Mouse (Mus musculus) gonadal fat pad, adult 2 months (tissue): ENCODE measurements at regions not wholly inside any gene's neighbourhood (a gene's known extent, or its start where the extent isn't known, plus 50 kb on each side); places are given as distances from the start of the nearest gene placed in this dataset.

Source experiments
- DNase-seq: peaks from one replicate; pipeline ENCODE4 v3.0.0-alpha.2; 2012; ENCODE audit warnings: low read depth

DNA sequence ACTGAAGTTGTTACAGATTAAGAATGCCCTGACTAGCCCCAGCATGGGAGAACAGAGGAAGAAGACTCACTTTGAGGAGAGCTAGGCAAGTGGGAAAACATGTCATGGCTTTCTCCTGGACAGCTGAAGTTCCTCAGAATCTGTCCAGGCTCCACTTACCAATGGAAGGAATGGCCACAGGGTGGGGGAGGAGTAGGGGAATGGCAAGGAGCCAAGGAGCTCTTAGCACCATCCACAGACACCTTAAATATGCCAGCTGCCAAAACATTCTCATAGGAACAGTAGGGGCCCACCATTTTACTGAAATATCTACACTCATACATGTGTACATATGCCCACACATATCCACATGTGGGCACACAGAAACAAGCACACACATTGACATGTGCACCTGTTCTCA is 134.9 kb upstream of the Nrp1 start:
- DNase-seq = no peak

DNA sequence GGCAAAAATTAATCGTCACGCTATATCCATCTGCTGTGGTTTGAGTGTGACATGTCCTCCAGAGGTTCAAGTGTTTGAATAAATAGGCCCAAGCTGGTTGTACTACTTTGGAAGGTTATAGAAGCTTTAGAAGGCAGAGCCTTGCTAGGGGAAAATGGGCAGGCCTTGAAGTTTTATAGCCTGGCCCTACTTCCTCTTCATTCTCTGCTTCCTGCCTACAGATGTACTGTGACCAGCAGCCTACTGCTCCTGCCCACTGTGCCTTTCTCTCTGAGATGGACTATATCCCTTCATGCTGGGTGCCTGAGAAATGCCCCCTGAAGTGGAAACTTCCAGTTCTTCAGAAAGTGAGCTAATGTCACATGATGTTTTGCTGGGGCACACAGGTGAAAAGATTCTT is 133.3 kb upstream of the Nrp1 start:
- no peak for DNase-seq

DNA sequence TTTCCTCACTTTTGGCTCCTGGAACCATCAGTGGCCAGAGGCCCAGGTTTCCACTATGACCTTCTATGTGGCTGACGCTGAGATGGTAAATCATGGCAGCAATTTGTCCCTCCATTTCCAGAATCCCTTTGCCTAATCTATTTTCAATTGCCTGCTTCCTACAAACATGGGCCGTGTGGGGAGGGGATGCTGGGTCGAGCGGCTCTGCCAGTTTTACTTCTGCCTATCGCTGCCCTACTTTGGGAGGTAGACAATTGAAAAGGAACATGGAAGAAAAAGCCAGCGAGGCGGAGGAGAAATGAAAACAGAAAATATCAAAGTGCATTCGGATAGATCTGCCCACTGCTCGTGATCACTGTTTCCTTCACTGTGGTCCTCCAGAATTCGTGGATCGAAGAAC is 123.3 kb upstream of the Nrp1 start:
- DNase-seq = no peak

DNA sequence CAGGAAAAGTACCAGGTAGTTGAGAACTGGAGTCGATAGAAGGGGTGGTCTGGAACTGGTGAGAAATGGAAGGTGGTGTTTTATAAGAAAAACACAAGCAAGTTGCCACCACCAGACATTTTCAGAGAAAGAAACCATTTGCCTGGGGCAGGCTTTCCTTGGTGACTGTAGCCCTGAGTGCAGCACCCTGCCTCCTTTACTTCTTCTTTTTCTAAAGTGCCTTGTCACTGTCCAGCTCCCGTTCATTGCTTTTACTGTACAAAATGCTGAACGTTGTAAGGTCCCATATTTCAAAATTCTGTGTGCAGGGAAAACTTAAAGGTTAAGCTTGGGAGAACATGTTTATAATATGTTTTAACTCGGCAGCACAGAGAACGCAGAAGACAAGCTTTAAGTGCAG is 122.9 kb upstream of the Nrp1 start:
- DNase-seq = no peak

DNA sequence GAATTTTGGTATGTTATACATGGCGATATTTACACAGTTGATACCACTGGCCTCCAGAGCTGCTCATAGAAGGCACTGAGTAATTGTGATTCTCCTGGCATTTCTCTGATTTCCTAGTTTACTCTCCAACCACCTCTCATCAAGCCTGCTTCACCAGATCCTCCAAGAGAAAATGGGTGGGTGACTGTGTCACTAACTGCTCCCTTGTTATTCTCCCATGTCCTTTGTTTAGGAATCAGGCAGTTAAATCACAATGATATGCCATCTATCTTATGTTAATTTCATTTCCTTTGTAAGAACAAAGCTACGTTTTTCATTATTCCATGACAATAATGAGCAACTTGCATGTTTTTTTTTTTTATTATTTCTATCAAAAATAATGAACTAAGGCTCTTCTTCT is 122.3 kb upstream of the Nrp1 start:
- DNase-seq = no peak

DNA sequence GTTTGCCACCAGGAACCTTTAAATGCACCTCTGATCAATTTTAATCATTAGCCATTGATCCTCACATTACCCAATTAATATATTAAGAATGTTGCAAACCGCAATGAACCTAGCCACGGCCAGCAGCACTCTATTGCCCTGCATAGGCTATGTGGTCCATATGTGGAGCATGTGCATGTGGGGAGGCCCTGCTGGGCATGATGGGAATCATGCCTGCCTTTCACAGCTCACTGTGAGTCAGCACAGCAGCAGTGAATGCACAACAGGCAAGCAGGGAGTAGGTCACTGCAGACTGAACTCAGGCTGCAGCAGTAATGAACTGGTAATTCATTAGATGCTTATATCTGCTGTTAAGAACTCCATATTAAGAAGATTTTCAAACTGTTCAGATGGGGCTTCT is 119.5 kb upstream of the Nrp1 start:
- DNase-seq = no peak

DNA sequence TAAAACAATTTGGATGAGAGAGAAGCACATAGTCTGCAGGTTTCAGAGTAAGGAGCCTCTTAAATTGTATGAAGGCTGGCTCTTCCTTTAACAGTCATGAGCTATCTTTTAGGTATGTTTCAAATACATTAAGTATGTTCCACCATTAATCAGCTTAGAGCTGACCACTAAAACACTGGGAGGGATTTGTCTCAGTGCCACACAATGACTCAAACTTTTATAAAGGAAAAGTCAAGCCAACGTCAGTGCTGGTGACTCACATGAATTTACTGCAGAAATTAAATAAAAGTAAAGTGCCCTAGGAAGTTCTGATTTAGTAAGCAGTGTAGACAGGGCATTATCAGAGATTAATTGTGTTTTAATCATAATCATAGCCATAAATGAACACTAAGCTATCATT is 118.6 kb upstream of the Nrp1 start:
- no peak for DNase-seq

DNA sequence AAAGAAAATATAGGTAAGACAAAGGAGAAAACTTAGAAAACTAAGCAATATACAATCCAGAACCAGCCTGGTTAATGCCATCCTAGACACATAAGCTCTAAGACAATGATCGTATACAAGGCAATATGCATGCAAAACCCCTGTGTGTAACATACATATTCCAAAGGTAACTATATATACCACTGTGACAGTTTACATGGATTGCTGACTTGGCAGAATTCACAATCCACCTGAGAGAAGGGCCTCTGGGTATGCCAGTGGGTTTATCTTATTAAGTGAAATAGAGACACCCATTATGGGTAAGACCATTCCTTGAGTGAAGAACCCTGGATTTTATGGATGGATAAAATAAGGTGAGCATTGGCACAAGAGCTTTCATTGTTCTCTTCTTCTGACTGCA is 117.2 kb upstream of the Nrp1 start:
- no peak for DNase-seq

DNA sequence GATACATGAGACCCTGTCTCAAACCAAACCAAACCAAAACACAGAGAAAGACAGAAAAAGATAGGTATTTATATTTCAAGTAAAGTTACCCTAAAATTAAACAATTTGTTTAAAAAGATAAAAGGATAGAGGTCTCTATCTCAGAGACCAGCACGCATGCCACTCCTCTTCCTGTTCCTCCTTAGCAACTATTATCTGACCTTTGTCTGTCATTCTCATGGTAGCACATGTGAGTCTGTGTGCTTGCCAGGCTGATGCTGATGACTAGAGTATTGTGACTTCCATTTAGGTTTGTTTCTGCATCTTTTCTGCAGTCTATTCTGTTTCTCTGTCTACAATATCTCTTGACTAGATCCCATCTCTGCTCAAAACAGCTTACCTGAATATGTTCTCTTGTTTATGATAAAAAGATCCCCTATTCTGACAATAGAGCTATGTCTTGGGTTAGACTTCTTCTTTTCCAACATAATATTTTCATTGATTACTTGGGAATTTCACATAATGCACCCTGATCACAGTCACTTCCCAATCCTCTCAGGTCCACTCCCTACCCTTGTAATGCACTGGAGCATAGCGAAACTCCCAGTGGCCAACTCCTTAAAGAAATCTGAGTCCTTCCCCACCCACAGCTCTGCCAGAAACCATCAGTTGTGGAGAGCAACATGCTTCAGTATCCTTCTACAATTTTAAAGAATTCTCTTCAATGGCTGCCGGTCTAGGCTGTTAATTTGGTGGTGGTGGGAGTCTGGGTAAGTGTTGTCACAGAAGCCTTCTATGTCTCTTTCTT is 115.7 kb upstream of the Nrp1 start:
- DNase-seq = no peak

DNA sequence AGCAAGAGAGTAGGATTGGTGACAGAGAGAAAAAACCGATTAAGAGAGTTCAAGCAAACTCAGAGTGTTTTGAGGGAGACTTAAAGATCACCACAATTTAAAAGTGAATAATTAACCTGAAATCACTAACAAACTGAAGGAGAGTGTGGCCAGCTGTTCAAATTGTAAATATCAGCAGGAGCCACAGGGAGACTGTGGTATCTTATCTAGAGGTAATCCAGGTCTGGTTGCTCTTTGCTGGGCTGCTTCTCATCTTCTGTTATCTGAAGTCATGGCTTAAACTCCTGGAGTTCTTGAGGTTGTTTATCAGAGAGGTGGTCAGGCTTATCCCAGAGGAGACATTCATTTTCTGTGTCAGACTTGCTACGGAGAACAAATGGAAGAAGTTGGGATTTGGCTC is 106.7 kb upstream of the Nrp1 start:
- no peak for DNase-seq

DNA sequence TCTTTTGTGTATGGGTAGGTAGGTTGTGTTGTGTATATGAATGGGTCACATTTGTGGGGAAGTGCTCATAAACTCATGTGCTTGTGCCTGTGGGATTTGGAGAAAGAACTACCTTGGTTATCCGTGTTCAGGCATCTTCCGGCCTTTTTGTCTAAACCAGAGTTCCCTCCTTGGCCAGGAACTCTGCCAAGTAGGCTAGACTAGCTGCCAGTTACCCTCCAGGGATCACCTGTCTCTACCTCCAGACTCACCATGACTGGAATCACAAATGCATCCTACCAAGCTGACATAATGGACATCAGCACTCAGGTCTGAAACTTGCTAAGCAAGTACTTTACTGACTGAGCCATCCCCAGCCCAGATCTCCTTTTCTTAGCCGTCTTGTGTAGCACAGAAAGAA is 97.6 kb upstream of the Nrp1 start:
- DNase-seq = no peak

DNA sequence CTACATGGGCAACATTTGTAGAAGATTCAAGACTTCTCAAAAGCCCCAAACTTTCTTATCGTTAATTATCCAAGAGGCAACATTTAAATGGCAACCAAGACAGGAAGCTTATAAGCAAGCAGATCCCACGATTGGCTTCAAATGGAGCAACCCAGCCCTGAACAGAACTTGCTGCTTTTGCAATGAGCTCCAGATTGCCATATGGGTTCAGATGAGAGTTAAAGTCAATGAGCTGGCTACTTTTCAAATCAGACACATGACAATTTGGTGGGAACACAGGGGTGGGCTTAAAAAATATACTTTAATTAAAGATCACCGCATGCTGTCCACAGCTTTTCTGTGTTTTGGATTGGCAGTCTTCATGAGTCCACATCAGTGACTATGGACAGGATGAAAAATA is 97.0 kb upstream of the Nrp1 start:
- no peak for DNase-seq

DNA sequence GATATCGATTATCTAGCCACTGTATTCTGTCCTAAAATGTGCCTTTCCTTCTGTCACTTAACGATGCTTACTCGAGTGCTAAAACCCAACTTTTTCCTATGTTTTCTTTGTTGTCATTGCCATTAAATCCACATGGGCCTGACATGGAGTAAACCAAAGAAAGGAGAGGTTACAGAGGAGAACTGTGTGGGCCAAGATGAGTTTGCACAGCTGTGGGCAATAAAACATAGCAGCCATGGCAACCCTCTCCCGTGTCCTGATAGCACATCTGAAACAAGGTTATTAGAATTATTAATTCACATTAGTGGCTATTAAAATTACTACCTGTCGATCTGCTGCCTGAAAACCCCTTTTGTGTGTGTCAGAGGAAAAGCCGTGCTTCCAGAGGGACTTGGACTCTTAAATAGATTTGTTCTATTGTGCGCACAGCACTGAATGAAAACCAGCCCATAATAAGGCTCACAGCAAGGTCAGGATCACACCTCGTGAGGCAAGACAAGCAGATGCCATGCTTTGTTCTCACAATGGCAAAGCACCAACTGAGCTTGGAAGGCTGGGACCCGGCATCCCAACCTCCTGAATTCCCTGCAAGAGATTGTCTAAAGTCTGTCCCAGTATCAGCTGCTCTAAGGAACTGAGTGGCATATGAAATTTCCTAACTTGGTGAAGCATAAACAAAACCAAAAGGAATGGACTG is 95.0 kb upstream of the Nrp1 start:
- DNase-seq = no peak

DNA sequence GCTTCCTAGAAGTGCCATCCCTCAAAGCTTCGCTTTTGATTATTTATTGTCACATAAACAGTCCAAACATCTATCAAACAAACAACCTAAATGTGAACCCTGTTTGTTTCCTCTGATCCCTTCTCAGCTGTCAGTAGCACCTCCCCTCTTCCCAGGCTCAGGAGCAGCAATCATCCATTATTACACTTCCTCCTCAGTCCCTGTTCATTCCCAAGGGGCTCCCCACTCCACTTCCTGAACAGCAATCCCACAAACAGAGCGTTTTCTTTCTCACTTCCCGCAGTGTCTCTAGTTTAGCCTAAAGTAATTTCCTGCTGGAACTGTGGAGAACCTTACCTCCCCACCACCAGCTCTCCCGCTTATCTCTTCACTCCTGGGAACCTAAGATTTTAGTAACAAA is 91.1 kb upstream of the Nrp1 start:
- DNase-seq = no peak

DNA sequence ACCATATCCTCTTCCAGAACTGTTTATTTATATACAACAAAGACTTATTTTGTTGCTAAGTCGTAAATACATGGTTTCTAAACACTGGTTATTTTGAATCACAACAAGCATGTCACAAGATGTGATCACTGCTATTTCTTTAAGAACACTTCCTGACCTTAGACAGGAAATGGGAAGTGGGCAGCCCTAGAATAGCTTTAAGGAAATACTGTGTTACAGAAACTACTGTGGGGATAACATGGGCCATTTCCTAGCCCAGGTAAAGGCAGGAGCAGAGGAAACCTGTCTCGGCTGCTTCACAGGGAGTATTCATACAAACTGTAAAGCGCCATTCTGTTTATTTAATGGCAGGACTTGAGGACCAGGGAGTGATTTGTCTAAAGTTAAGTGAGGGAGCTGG is 90.4 kb upstream of the Nrp1 start:
- no peak for DNase-seq

DNA sequence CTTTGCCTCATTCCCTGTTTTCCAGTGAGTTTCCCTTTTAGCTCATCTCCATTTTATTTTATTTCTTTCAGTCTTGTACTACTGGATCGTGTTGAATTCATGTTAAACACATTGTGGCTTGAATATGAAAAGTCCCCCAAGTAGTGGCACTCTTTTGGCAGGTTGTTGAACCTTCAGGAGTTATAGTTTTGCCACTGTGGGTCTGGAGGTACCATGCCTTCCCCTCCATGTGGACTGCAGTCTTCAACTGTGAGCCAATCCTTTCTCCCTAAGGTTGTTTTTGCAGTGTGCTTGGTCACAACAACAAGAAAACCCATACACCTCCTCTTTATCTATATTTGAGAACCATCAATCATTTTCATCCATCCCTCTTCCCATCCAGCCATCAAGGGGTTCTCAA is 88.9 kb upstream of the Nrp1 start:
- DNase-seq = no peak

DNA sequence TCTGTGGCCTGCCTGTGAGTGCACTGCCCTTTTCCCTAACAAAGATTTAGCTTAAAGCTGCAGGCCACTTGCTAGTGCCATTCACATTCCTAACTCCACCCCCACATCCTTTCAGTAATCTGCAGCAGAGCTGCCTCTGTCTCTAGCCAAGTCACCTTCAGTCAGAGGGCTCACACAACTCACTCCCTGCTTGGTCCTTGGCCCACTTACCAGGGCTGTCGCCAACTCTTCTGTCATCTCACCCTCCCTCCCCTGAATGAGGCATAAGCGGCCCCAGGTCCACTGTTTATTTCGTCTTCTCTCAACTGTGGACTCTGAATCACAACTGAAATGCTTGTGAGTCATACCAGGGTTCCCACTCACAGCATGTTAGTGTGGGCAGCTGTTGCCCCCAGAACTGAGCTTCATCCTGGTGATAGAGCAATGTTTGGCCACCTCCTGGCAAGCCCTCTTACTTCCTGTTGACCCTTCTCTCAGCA is 85.5 kb upstream of the Nrp1 start:
- peak; percentile 28 for DNase-seq

DNA sequence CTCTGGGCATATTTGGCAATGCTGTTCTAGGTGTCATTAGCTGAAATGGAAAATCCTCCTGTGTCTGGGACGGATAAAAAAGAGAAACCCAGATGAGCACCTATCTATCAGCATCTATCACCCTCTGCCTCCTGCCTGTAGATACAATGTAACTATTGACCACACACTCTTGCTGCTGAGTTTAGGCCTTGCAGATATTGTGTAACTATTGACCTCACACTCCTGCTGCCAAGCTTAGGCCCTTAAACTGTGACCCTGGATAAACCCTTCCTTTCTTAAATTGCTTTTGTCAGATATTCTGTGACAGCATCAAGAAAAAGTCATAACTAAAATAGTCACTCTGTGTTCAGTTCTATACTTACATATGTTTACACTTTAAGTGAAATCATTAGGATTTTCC is 81.9 kb upstream of the Nrp1 start:
- DNase-seq = no peak

DNA sequence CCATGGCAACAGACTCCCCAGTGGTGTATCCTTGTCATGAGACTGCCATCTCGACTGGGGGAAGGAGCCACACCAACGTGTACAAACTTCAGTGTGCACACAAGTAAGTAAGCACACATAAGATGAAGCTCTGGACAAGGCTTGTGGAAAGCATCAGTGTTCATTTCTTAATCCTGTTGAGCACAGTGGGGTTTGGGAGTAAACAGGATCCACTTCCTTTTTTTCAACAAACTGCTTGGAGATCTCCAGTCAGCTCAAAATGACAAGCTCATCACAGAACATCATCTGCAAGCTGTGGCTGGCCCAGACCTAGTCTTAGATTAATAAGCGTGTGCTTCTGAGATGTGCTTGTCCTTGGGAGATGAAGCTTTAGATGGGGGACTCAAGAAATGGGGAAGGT is 75.6 kb upstream of the Nrp1 start:
- no peak for DNase-seq

DNA sequence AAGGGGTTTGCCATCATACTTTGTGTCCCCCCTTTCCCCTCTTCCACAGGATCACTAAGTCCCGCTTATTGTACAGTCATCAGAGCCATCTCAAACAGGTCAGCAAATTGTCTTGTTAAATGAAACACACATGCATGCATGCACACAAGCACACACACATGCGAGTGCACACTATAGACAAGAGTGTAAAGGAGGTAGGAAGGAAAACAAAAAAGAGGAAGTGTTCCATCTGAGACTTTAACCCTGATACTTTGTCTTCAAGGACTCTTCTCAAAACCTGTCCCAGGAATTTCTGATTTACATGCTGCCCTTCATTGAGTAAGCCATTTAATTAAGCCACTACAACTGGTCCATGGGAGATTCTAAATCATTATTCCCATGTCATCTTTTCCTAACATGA is 75.0 kb upstream of the Nrp1 start:
- no peak for DNase-seq

DNA sequence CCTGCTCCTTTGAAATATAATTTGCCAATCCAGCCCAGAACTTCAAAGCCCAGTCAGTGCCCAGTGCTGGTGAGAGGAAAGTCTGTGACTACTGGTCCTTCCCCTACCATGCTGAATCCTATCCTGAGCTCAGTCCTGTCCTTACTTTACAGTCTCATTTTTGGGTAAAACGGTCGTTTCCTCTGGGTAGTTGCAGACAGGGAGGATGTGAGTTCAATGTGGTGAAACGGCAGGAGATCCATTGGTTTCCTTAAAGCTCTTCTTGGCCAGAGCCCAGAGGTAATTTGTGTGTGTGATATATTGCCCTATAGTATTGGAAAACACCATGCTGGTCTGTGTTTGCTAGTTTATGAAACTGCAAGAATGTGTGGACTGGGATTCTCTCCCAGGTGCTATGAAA is 73.6 kb upstream of the Nrp1 start:
- DNase-seq = no peak

DNA sequence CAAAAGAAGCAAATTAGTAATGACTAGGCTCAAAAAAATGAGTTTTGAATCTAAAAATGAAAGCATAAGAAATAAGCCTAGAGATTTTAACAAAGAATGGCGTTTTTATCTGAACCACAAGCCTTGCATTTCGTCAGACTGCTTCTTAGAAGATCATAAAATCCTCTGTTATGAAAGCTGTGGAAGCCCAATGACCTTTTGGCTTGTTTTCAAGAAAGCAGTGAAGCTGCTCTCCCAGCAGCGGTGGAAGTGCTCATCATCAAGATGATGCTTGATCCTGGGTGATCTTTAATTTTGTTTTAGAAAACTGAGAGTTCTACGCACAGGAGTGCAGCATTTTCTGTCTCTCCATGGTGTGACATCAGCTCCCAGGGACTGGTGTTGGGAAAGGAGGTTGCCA is 68.3 kb upstream of the Nrp1 start:
- DNase-seq = no peak

DNA sequence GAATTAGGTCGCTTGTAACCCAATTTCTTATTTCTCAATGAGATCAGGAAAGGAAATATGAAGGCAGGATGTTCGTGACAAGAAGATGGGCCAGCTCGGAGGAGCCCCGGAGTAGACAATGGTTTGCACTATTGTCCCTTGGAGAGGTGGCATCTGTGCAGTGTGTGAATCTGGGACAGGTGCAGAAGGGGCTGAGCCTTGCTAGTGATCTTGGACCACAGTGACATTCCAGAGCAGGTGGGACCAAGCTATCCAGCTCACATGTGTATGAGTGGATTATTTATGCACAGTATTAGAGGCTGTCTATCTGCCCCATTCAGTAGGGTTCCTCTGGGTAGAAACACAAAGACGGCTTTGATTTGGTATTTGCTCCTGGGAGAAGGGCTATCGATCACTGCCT is 66.0 kb upstream of the Nrp1 start:
- DNase-seq = no peak
